Mouse (Mus musculus) embryonic facial prominence, embryonic 10.5 days (tissue): ENCODE data around the gene Arid1a. TPM values are rescaled to one million over a fixed set of nuclear protein-coding genes. Genes with fewer than 3 reads are reported as not detected.
"Not testable (repeated sequence)": the region's sequence is repeated elsewhere in the genome, so short reads cannot be mapped to it uniquely, and the experiment has no call there.

ENCODE experiments used
- DNase-seq: peaks from one replicate; pipeline ENCODE4 v3.0.0-alpha.2; 2017; ENCODE audit warnings: low spot score
- H3K27ac ChIP-seq: fragments of 300-500 bp; sonication (generic); replicated peaks from 2 replicates; pipeline ENCODE4 v1.5.1; 2016; ENCODE audit warnings: mild to moderate bottlenecking
- H3K27me3 ChIP-seq: fragments of 300-500 bp; sonication (generic); replicated peaks from 2 replicates; pipeline ENCODE4 v1.6.1; 2016; ENCODE audit warnings: low read depth, mild to moderate bottlenecking; ENCODE audit not compliant: poor library complexity, severe bottlenecking
- H3K36me3 ChIP-seq: fragments of 300-500 bp; sonication (generic); replicated peaks from 2 replicates; pipeline ENCODE4 v1.6.1; 2016; ENCODE audit warnings: mild to moderate bottlenecking, moderate library complexity
- H3K4me1 ChIP-seq: fragments of 300-500 bp; sonication (generic); 2 replicates; pipeline ENCODE4 v1.6.1; 2016
- H3K4me3 ChIP-seq: fragments of 300-500 bp; sonication (generic); 2 replicates; pipeline ENCODE4 v1.5.1; 2016; ENCODE audit warnings: mild to moderate bottlenecking, moderate library complexity
- H3K9me3 ChIP-seq: fragments of 300-500 bp; sonication (generic); 2 replicates; pipeline ENCODE4 v1.6.1; 2016; ENCODE audit warnings: mild to moderate bottlenecking
- WGBS: fragments of 180-500 bp; shearing (Covaris S2); methylation state at CpG from one replicate; pipeline ENCODE4 v1.1.7; 2016; 5-methylcytosine and 5-hydroxymethylcytosine counted together
- polyA plus RNA-seq: library from polyadenylated mRNA; unstranded; fragments of >200 nt; fragmentation: Nextera tagmentation; extraction: Ambion mirVana; gene quantifications from 2 replicates; pipeline ENCODE4 v1.2.1, GENCODE M21; 2016

The Arid1a gene
- polyA plus RNA-seq, 1 experiment from 2014 or later = 38.9 TPM

- H3K27ac ChIP-seq = no peak overlapping the region
- no peaks in the 10 kb centered on the region for H3K9me3 ChIP-seq
- peaks cover 44% of the 10 kb centered on the region for H3K4me1 ChIP-seq
- no peak for DNase-seq
- WGBS = 80% methylated on average over 3 of the region's 3 CpGs
- H3K36me3 ChIP-seq = peaks cover 39% of the 10 kb centered on the region
- no peak overlapping the region for H3K4me3 ChIP-seq
- no peaks in the 10 kb centered on the region for H3K27me3 ChIP-seq
Measured at GRCm38 (mm10) chr4:133668537-133668936, 88.0 kb downstream of the Arid1a start.

- Histone ChIP-seq H3K4me3 (no peak overlapping the region), H3K36me3 (peaks cover 48% of the 10 kb centered on the region), H3K4me1 (peaks cover 21% of the 10 kb centered on the region), H3K27me3 (no peaks in the 10 kb centered on the region), H3K27ac (no peak overlapping the region; the same call in 1 of the 2 replicates), H3K9me3 (no peaks in the 10 kb centered on the region)
- 87% methylated on average over 6 of the region's 6 CpGs for WGBS
- DNase-seq = no peak
Measured at GRCm38 (mm10) chr4:133666199-133666598, 90.4 kb downstream of the Arid1a start.

GRCm38 (mm10) chr4:133665118-133665517 lies 91.5 kb downstream of the Arid1a start:
- H3K36me3 ChIP-seq = peaks cover 48% of the 10 kb centered on the region
- no peak overlapping the region for H3K4me3 ChIP-seq
- no peaks in the 10 kb centered on the region for H3K9me3 ChIP-seq
- no peaks in the 10 kb centered on the region for H3K27me3 ChIP-seq
- WGBS = 61% methylated on average over 11 of the region's 11 CpGs
- H3K27ac ChIP-seq = 0 out of 2 replicates have a peak overlapping the region, but pooled peaks have one; percentile 2
- DNase-seq = no peak
- H3K4me1 ChIP-seq = peaks cover 22% of the 10 kb centered on the region

- Histone ChIP-seq H3K4me1 (peaks cover 41% of the 10 kb centered on the region), H3K27ac (no peak overlapping the region)
- WGBS = 92% methylated on average over 8 of the region's 8 CpGs
Measured at GRCm38 (mm10) chr4:133662945-133663344, 93.6 kb downstream of the Arid1a start.

GRCm38 (mm10) chr4:133662421-133662820 lies 94.1 kb downstream of the Arid1a start:
- Histone ChIP-seq H3K36me3 (peaks cover 33% of the 10 kb centered on the region), H3K27ac (no peak overlapping the region), H3K27me3 (no peaks in the 10 kb centered on the region), H3K9me3 (no peaks in the 10 kb centered on the region), H3K4me3 (no peak overlapping the region), H3K4me1 (peaks cover 42% of the 10 kb centered on the region)
- no peak for DNase-seq
- 87% methylated on average over 8 of the region's 8 CpGs for WGBS

More at GRCm38 (mm10) chr4:133662945-133663344, 93.6 kb downstream of the Arid1a start:
- no peak overlapping the region for H3K4me3 ChIP-seq
- no peaks in the 10 kb centered on the region for H3K27me3 ChIP-seq
- no peaks in the 10 kb centered on the region for H3K9me3 ChIP-seq
- DNase-seq = no peak
- peaks cover 34% of the 10 kb centered on the region for H3K36me3 ChIP-seq

GRCm38 (mm10) chr4:133660193-133661155 lies 96.1 kb downstream of the Arid1a start:
- no peaks in the 10 kb centered on the region for H3K9me3 ChIP-seq
- peak overlapping the region; percentile 46 for H3K4me3 ChIP-seq
- DNase-seq = peak; percentile 43
- H3K36me3 ChIP-seq = peaks cover 23% of the 10 kb centered on the region
- H3K4me1 ChIP-seq = peaks cover 45% of the 10 kb centered on the region
- 19% methylated on average over 10 of the region's 10 CpGs for WGBS
- H3K27me3 ChIP-seq = no peaks in the 10 kb centered on the region
- H3K27ac ChIP-seq = peak overlapping the region; percentile 85

- Histone ChIP-seq H3K27ac (peak overlapping the region; percentile 85), H3K4me3 (peak overlapping the region; percentile 46), H3K27me3 (no peaks in the 10 kb centered on the region), H3K4me1 (peaks cover 39% of the 10 kb centered on the region), H3K9me3 (no peaks in the 10 kb centered on the region), H3K36me3 (peaks cover 15% of the 10 kb centered on the region)
- peak; percentile 54 for DNase-seq
- 8% methylated on average over 15 of the region's 15 CpGs for WGBS
Measured at GRCm38 (mm10) chr4:133659497-133660192, 96.9 kb downstream of the Arid1a start.

GRCm38 (mm10) chr4:133658729-133659128 lies 97.8 kb downstream of the Arid1a start:
- no peaks in the 10 kb centered on the region for H3K27me3 ChIP-seq
- peak overlapping the region; percentile 85 for H3K27ac ChIP-seq
- 41% methylated on average over 2 of the region's 2 CpGs for WGBS
- peaks cover 39% of the 10 kb centered on the region for H3K4me1 ChIP-seq
- H3K36me3 ChIP-seq = peaks cover 10% of the 10 kb centered on the region
- DNase-seq = no peak
- H3K4me3 ChIP-seq = peak overlapping the region; percentile 11; the same call in 1 of the 2 replicates
- no peaks in the 10 kb centered on the region for H3K9me3 ChIP-seq

GRCm38 (mm10) chr4:133657829-133658458 lies 98.6 kb downstream of the Arid1a start:
- Histone ChIP-seq H3K9me3 (no peaks in the 10 kb centered on the region), H3K27me3 (no peaks in the 10 kb centered on the region), H3K27ac (no peak overlapping the region), H3K36me3 (peaks cover 10% of the 10 kb centered on the region), H3K4me1 (peaks cover 39% of the 10 kb centered on the region), H3K4me3 (no peak overlapping the region)
- 47% methylated on average over 5 of the region's 5 CpGs for WGBS
- no peak for DNase-seq

- DNase-seq = no peak
- peaks cover 3% of the 10 kb centered on the region for H3K36me3 ChIP-seq
- WGBS = 21% methylated on average over 4 of the region's 4 CpGs
Measured at GRCm38 (mm10) chr4:133656997-133657396, 99.6 kb downstream of the Arid1a start.

GRCm38 (mm10) chr4:133656294-133656693 lies 100.3 kb downstream of the Arid1a start:
- Histone ChIP-seq H3K27me3 (no peaks in the 10 kb centered on the region), H3K4me1 (peaks cover 43% of the 10 kb centered on the region), H3K27ac (no peak overlapping the region), H3K4me3 (no peak overlapping the region), H3K36me3 (no peaks in the 10 kb centered on the region), H3K9me3 (no peaks in the 10 kb centered on the region)
- 55% methylated on average over 4 of the region's 4 CpGs for WGBS
- no peak for DNase-seq

More at GRCm38 (mm10) chr4:133656997-133657396, 99.6 kb downstream of the Arid1a start:
- H3K4me3 ChIP-seq = no peak overlapping the region
- H3K4me1 ChIP-seq = peaks cover 39% of the 10 kb centered on the region
- H3K27me3 ChIP-seq = no peaks in the 10 kb centered on the region
- H3K27ac ChIP-seq = no peak overlapping the region
- H3K9me3 ChIP-seq = no peaks in the 10 kb centered on the region

- not testable (repeated sequence) for DNase-seq, H3K27me3 ChIP-seq, H3K4me3 ChIP-seq, H3K36me3 ChIP-seq, H3K27ac ChIP-seq, H3K9me3 ChIP-seq
- H3K4me1 ChIP-seq = peaks cover 27% of the 10 kb centered on the region
- 96% methylated on average over 5 of the region's 5 CpGs for WGBS
Measured at GRCm38 (mm10) chr4:133654070-133654469, 102.5 kb downstream of the Arid1a start.
